Mouse (Mus musculus): ENCODE results near the gene Zfp689. TPM values are rescaled to one million over a fixed set of nuclear protein-coding genes. Genes with fewer than 3 reads are reported as not detected.

Zfp689 gene
- total RNA-seq (2023): 1 to 10 TPM; 7.9 to 8.9 TPM

DNA sequence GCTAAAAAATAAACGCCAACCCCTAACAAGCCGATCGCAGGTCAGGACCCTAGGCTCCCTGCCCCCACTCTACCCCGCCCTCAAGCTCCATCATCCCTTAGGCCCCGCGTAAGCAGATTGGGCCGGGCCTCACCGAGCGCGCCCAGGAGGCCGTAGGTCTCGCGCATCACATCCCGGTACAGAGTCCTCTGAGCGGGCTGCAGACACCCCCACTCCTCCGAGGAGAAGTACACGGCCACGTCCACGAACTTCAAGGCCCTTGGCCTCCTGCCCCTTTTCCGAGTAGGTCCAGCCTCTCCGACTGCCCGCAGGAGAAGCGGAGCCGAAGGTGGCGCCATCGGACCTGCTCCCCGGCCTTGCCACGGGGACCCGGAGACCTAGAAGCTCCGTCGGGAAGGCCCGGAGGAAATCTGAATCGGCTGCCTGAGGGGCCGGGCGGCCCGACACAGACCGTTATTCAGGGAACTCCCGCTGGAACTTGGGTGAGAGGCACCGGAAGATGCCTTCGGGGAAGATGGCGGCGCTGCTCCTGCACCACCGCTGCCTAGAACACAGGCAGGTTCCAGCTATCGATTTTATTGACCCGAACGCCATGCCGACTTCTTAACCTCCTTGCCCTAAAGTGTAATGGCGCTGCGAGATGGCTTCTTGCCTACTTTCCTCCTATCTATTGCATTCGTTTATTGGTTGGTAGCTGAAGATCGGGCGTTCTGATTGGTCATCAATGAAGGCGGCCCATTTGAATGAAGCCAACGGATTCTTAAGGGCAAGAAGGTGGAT, at the start of gene Zfp689:
Gene Zfp689, minus strand, starts transcription at position 638 of the 780 bp plus-strand sequence.

DNA sequence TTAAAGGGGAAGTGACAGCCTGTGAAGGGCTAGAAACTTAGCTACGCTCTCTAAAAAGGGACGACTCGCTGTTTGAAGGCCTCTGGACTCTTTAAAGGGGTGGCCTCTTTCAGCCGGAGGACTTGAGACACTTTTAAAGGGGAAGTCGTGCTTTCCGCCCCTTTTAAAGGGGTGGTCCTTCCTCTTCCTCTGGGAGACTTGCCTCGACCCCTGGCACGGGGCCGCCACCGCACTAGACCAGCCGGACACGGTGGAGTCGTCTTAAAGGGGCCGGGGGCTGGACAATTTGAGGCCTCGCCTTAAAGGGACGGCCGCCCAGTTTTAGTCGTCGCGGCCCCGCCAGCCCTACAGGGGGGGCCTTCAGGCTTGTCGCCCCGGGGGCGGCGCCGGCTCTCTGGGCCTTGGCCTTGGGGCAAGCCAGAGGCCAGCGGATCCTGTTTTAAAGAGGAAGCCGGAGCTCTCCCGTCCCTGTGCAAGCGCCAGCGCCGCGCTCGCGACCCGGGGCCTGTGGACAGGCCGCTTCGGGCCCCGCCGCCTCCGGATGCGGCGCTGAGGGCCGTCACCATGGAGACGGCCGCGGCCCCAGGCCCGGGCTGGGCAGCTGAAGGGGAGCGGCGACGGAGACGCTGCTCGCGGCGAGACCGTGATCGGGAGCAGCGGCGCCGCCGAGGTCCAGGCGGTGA, 29.8 kb upstream of the Zfp689 start, which contains the start of gene Fbrs:
Gene Fbrs, plus strand, starts transcription at position 565 of the 683 bp plus-strand sequence.

DNA sequence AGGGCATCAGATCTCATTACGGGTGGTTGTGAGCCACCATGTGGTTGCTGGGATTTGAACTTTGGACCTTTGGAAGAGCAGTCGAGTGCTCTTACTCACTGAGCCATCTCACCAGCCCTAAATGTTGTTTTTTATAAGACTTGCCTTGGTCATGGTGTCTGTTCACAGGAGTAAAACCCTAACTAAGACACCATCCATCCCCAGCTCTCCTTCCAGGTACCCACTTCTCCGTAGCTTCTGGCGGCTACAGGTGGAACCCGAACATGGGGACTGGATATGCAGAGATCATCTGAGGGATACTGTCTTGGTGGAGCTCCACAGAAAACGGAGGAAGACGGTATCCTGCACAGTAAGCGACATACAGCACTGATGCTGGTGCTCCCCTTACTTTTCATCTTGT, 10.4 kb upstream of the Zfp689 start, which contains the start of gene Prr14:
Gene Prr14, plus strand, starts transcription at position 301 of the 400 bp plus-strand sequence.

DNA sequence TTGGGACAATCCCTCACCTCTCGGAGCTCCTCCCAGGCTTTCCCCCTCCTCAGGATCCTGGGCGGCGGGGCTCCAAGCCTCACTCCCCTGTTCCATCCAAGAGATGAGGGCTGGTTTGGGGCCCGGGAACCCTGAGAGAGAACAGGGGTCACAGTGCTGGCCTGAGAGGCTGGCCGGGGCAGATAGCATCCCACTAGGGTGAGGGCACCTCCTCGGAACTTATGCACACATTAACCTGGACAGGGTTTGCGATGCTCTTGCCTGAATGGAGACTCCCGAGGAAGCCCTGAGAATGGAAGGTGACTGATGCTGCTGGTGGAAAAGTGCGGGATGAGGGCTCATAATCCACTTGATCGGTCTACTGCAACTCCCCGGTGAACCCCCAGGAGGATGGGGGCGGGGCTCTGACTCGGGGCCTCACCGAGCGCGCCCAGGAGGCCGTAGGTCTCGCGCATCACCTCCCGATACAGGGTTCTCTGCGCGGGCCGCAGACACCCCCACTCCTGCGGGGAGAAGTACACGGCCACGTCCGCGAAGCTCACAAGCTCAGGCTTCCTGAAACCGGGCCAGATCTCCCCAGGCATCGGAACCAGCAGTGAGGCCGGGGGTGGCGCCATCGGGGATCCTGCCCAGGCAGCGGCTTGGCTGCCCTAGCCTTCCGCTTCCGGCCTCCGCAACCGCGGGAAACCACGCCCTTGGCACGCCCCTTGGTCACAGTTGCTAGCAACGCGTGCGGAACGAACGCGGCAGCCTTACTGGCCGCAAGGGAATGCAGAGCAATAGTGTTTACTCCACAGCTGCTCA, 27.4 kb downstream of the Zfp689 start, which contains the start of gene Zfp688:
Gene Zfp688, minus strand, starts transcription at position 681 of the 804 bp plus-strand sequence.

DNA sequence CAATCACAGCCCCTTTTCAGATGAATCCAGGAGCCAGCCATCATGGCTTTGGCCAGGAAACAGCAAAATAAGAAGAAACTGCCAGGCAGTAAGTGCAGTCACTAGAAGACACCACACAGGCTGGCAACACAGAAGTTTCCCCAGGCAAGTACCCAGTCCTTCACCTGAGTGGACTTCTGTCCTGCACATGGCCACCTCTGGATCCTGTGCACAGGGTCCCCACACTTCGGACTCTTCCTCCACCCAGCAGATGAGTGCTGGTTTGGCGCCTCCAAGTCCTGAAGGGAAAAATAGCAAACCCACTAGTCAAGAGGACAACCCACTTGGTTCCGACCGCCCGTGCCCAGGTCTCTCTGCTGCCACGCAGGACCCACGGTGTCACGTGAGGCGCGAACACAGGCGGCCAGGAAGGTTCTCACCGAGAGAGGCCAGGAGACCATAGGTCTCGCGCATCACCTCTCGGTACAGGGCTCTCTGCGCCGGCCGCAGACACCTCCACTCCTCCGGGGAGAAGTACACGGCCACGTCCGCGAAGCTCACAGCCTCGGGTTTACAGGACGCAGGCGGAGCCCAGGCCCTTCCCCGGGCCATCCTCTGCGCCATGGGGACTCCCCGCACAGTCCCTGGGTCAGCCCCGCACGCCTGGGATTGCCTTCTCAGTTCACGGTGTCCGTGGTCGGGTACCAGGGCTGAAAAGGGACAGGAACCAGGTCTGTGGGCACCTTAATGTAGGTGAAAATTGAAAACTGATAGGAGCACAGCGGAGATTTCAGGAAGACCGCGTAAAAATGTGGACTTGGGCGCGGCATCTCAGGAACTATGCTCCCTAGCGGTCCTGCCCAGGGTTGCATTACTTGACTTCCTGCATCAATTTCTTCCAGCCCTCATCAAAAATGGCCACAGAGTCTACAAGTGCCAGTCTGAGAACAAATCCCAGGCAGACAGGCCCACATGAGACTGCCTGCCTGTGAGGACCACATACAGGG, 42.7 kb downstream of the Zfp689 start, which contains the start of gene Zfp764:
Gene Zfp764, minus strand, starts transcription at position 821 of the 986 bp plus-strand sequence.

DNA sequence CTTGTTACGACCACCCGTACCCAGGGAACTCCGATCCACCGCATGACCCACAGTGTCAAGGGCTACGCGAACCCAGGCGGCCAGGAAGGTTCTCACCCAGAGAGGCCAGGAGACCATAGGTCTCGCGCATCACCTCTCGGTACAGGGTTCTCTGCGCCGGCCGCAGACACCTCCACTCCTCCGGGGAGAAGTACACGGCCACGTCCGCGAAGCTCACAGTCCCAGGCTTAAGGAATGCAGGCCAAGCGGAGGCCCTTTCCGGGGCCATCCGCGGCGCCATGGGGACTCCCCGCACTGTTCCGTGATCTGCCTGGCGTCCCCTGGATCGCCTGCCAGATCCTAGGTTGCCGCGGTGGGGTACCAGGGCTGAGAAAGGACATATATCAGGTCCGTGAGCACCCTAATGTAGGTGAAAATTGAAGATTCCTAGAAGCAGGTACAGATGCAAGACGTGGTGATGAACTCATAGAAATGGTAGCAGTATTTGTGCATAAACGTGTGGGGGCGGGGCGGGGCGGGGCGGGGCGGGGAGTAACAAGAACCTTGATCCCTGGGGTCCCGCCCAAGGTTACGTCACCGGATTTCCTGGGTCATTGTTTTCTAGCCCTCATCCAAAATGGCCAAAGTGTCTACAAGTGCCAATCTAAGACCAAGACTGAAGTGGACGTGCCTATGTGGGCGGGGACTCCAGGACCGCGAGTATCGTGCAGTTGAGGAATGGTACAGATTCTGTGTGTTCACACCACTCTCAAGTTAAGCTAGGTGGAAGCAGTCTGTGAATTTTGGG, 55.6 kb downstream of the Zfp689 start, which contains the start of gene E430018J23Rik:
Gene E430018J23Rik, minus strand, starts transcription at position 473 of the 787 bp plus-strand sequence.

Other genes with a start within 250 kb of the Zfp689 start
- 10 to 100 TPM; 58.5 to 73.0 TPM for gene Tbc1d10b, start 240.7 kb downstream of the Zfp689 start, total RNA-seq (2023)
- 10 to 100 TPM; 16.3 to 22.4 TPM for gene Mylpf, start 240.3 kb downstream of the Zfp689 start, total RNA-seq (2023)
- 10 to 100 TPM; 15.5 to 18.3 TPM for gene Zfp553, start 216.1 kb downstream of the Zfp689 start, total RNA-seq (2023)
- gene Sept1, start 216.0 kb downstream of the Zfp689 start, total RNA-seq (2023): 100 to 1,000 TPM; 694 to 706 TPM
- 10 to 100 TPM in 1 of 2 experiments, 1 to 10 TPM in 1; 8.1 to 10.4 TPM for gene Zfp771, start 204.9 kb downstream of the Zfp689 start, total RNA-seq (2023)
- 10 to 100 TPM; 13.0 to 21.1 TPM for gene Dctpp1, start 188.4 kb downstream of the Zfp689 start, total RNA-seq (2023)
- 10 to 100 TPM; 31.2 to 35.2 TPM for gene Sephs2, start 175.1 kb downstream of the Zfp689 start, total RNA-seq (2023)
- 100 to 1,000 TPM; 259 to 272 TPM for gene Itgal, start 152.9 kb downstream of the Zfp689 start, total RNA-seq (2023)
- under 1 TPM; 0.47 to 0.50 TPM for gene Zfp768, start 103.6 kb downstream of the Zfp689 start, total RNA-seq (2023)
- gene Zfp747, start 73.1 kb downstream of the Zfp689 start, total RNA-seq (2023): 10 to 100 TPM; 21.0 to 21.1 TPM
- 1 to 10 TPM; 4.8 to 5.4 TPM for gene 9130019O22Rik, start 62.0 kb downstream of the Zfp689 start, total RNA-seq (2023)
- 10 to 100 TPM; 14.2 to 14.7 TPM for gene E430018J23Rik, start 55.5 kb downstream of the Zfp689 start, total RNA-seq (2023)
- gene Zfp764, start 42.3 kb downstream of the Zfp689 start, total RNA-seq (2023): 10 to 100 TPM; 11.3 to 12.6 TPM
- 10 to 100 TPM; 14.8 to 15.7 TPM for gene Zfp688, start 27.1 kb downstream of the Zfp689 start, total RNA-seq (2023)
- gene Prr14, start 10.5 kb upstream of the Zfp689 start, total RNA-seq (2023): 100 to 1,000 TPM; 132 to 142 TPM
- gene Fbrs, start 30.0 kb upstream of the Zfp689 start, total RNA-seq (2023): 100 to 1,000 TPM; 186 to 198 TPM
- gene Srcap, start 62.8 kb upstream of the Zfp689 start, total RNA-seq (2023): 100 to 1,000 TPM; 216 to 217 TPM
- 10 to 100 TPM; 46.2 to 57.0 TPM for gene Gm42715, start 70.4 kb upstream of the Zfp689 start, total RNA-seq (2023)
- gene Tmem265, start 112.2 kb upstream of the Zfp689 start, total RNA-seq (2023): 10 to 100 TPM in 1 of 2 experiments, not detected in 1; 15.2 TPM
- 100 to 1,000 TPM; 164 to 168 TPM for gene Phkg2, start 124.2 kb upstream of the Zfp689 start, total RNA-seq (2023)
- gene Ccdc189, start 139.4 kb upstream of the Zfp689 start, total RNA-seq (2023): not detected
- 100 to 1,000 TPM; 139 to 146 TPM for gene Rnf40, start 139.6 kb upstream of the Zfp689 start, total RNA-seq (2023)
- gene Zfp629, start 166.6 kb upstream of the Zfp689 start, total RNA-seq (2023): 1 to 10 TPM; 1.9 to 2.7 TPM